Mouse (Mus musculus) CH12.LX (cell line): ENCODE data around the gene Prr12. TPM values are rescaled to one million over a fixed set of nuclear protein-coding genes. Genes with fewer than 3 reads are reported as not detected.

Source experiments
- DNase-seq: peaks from one replicate; pipeline ENCODE4 v3.0.0-alpha.2; 2013; ENCODE audit errors: extremely low read depth
- H3K27ac ChIP-seq: 2 replicates; pipeline ENCODE4 v1.5.1; 2012; ENCODE audit warnings: low read depth, mild to moderate bottlenecking, control low read depth, moderate library complexity; ENCODE audit not compliant: insufficient read depth
- H3K27me3 ChIP-seq: replicated peaks from 2 replicates; pipeline ENCODE3; 2012; ENCODE audit warnings: inconsistent platforms
- H3K36me3 ChIP-seq, 2 experiments: replicated peaks in 1 of 2; 2 replicates each; pipeline versions ENCODE3 to v1.6.1; 2012; ENCODE audit warnings: inconsistent platforms in 1 of 2, low read length in 1 of 2, mild to moderate bottlenecking in 1 of 2, mixed read lengths in 1 of 2, moderate library complexity in 1 of 2; ENCODE audit not compliant: control insufficient read depth in 1 of 2, insufficient read depth in 1 of 2
- H3K4me1 ChIP-seq, 2 experiments: 2 replicates each; pipeline ENCODE4 v1.6.1; 2012; ENCODE audit warnings: inconsistent platforms in 1 of 2, moderate library complexity in 1 of 2; ENCODE audit not compliant: insufficient read depth in 2 of 2, control insufficient read depth in 1 of 2
- H3K4me2 ChIP-seq: 2 replicates; pipeline ENCODE4 v1.6.1; 2012; ENCODE audit warnings: low read depth, mild to moderate bottlenecking, control low read depth; ENCODE audit not compliant: poor library complexity, insufficient read depth, severe bottlenecking
- H3K4me3 ChIP-seq, 3 experiments: fragments of 150-350 bp in 1 of 3; sonication (generic) in 1 of 3; replicated peaks in 1 of 3; 2 replicates each; pipeline versions ENCODE3 to v1.5.1; 2011 to 2012; ENCODE audit warnings: low read depth in 2 of 3, low read length in 2 of 3, mild to moderate bottlenecking in 2 of 3, moderate library complexity in 2 of 3, control low read depth in 1 of 3, improper control_type of control experiment in 1 of 3, inconsistent platforms in 1 of 3, mixed read lengths in 1 of 3; ENCODE audit not compliant: poor library complexity in 1 of 3
- H3K79me2 ChIP-seq: replicated peaks from 2 replicates; pipeline ENCODE4 v1.6.1; 2012; ENCODE audit warnings: mild to moderate bottlenecking, moderate library complexity; ENCODE audit not compliant: control insufficient read depth, poor library complexity, insufficient read depth, severe bottlenecking; ENCODE audit errors: extremely low read depth
- H3K9ac ChIP-seq: 2 replicates; pipeline ENCODE4 v1.6.1; 2012; ENCODE audit warnings: low read depth, mild to moderate bottlenecking, control low read depth, moderate library complexity; ENCODE audit not compliant: insufficient read depth
- H3K9me3 ChIP-seq: replicated peaks from 2 replicates; pipeline ENCODE3; 2012; ENCODE audit warnings: low read length, inconsistent platforms, mixed read lengths
- CHD1 ChIP-seq: IDR thresholded peaks from 2 replicates; pipeline ENCODE4 v1.6.1; 2012; ENCODE audit warnings: low read depth, low read length, improper control_type of control experiment, inconsistent platforms
- CTCF ChIP-seq, 2 experiments: IDR thresholded peaks in 1 of 2; conservative IDR thresholded peaks in 1 of 2; 2 replicates each; pipeline ENCODE4 v1.5.1; 2011 to 2012; ENCODE audit warnings: low read depth in 2 of 2, low read length in 2 of 2, improper control_type of control experiment in 1 of 2, inconsistent platforms in 1 of 2, mild to moderate bottlenecking in 1 of 2, moderate library complexity in 1 of 2
- E2F4 ChIP-seq: IDR thresholded peaks from 2 replicates; pipeline ENCODE4 v1.6.1; 2011; ENCODE audit warnings: low read depth, low read length, improper control_type of control experiment; ENCODE audit not compliant: insufficient replicate concordance
- EP300 ChIP-seq: IDR thresholded peaks from 2 replicates; pipeline ENCODE4 v1.6.1; 2011; ENCODE audit warnings: low read length, improper control_type of control experiment
- ETS1 ChIP-seq: conservative IDR thresholded peaks from 2 replicates; pipeline ENCODE4 v1.6.1; 2012; ENCODE audit warnings: low read depth, mild to moderate bottlenecking, inconsistent platforms, low read length, improper control_type of control experiment, moderate library complexity
- HCFC1 ChIP-seq: IDR thresholded peaks from 2 replicates; pipeline ENCODE4 v1.6.1; 2012; ENCODE audit warnings: low read depth, mild to moderate bottlenecking, inconsistent platforms, low read length, improper control_type of control experiment
- IRF4 ChIP-seq: IDR thresholded peaks from 2 replicates; pipeline ENCODE4 v1.6.1; 2014; ENCODE audit warnings: low read depth, mild to moderate bottlenecking, inconsistent platforms, low read length, improper control_type of control experiment
- JUND ChIP-seq: conservative IDR thresholded peaks from 2 replicates; pipeline ENCODE4 v1.6.1; 2011; ENCODE audit warnings: low read depth, low read length, improper control_type of control experiment
- KAT2A ChIP-seq: IDR thresholded peaks from 2 replicates; pipeline ENCODE4 v1.6.1; 2012; ENCODE audit warnings: low read length, improper control_type of control experiment, inconsistent platforms; ENCODE audit not compliant: insufficient replicate concordance
- MAX ChIP-seq: IDR thresholded peaks from 2 replicates; pipeline ENCODE4 v1.6.1; 2011; ENCODE audit warnings: low read length, improper control_type of control experiment
- MXI1 ChIP-seq: IDR thresholded peaks from 2 replicates; pipeline ENCODE4 v1.6.1; 2011; ENCODE audit warnings: mild to moderate bottlenecking, low read depth, low read length, improper control_type of control experiment
- MYC ChIP-seq: IDR thresholded peaks from 2 replicates; pipeline ENCODE4 v1.6.1; 2011; ENCODE audit warnings: low read depth, mild to moderate bottlenecking, improper control_type of control experiment, low read length
- NELFE ChIP-seq: IDR thresholded peaks from 2 replicates; pipeline ENCODE4 v1.6.1; 2011; ENCODE audit warnings: low read depth, low read length, improper control_type of control experiment
- NRF1 ChIP-seq: IDR thresholded peaks from 2 replicates; pipeline ENCODE4 v1.6.1; 2014; ENCODE audit warnings: low read depth, mild to moderate bottlenecking, inconsistent platforms, low read length, improper control_type of control experiment, moderate library complexity
- POLR2A ChIP-seq: IDR thresholded peaks from 2 replicates; pipeline ENCODE4 v1.6.1; 2011; ENCODE audit warnings: low read depth, mild to moderate bottlenecking, improper control_type of control experiment, low read length
- POLR2AphosphoS2 ChIP-seq: IDR thresholded peaks from 2 replicates; pipeline ENCODE4 v1.6.1; 2011; ENCODE audit warnings: low read depth, low read length, improper control_type of control experiment
- RAD21 ChIP-seq: IDR thresholded peaks from 2 replicates; pipeline ENCODE4 v1.6.1; 2011; ENCODE audit warnings: low read depth, mild to moderate bottlenecking, low read length, improper control_type of control experiment, moderate library complexity
- SIN3A ChIP-seq: IDR thresholded peaks from 2 replicates; pipeline ENCODE4 v1.6.1; 2012; ENCODE audit warnings: low read length, improper control_type of control experiment, inconsistent platforms
- UBTF ChIP-seq: IDR thresholded peaks from 2 replicates; pipeline ENCODE4 v1.6.1; 2012; ENCODE audit warnings: low read depth, mild to moderate bottlenecking, inconsistent platforms, low read length, improper control_type of control experiment, moderate library complexity
- ZMIZ1 ChIP-seq: IDR thresholded peaks from 2 replicates; pipeline ENCODE4 v1.6.1; 2012; ENCODE audit warnings: low read depth, mild to moderate bottlenecking, inconsistent platforms, low read length, improper control_type of control experiment
- ZNF384 ChIP-seq: IDR thresholded peaks from 2 replicates; pipeline ENCODE4 v1.6.1; 2012; ENCODE audit warnings: low read depth, low read length, improper control_type of control experiment, inconsistent platforms
- dilution Hi-C: fragments of 300-500 bp; cut with MboI; formaldehyde crosslinking; loops from 2 replicates; pipeline ENCODE4 v1.14.3; 2020; ENCODE audit warnings: low sequenced_read_pairs; ENCODE audit not compliant: extremely low pct_unique_long_range_greater_than_20kb, extremely low pct_ligation_motif_present
- in situ Hi-C: fragments of 300-500 bp; cut with MboI; formaldehyde crosslinking; loops from 3 replicates; pipeline ENCODE4 v1.14.3; 2019; ENCODE audit warnings: low sequenced_read_pairs, low pct_ligation_motif_present, low pct_unique_long_range_greater_than_20kb, mixed read lengths
- polyA plus RNA-seq: library from polyadenylated mRNA; unstranded; fragments of >175 nt; gene quantifications from 2 replicates; pipeline ENCODE4 v1.2.1, GENCODE M21; 2012; ENCODE audit warnings: low read depth; ENCODE audit not compliant: insufficient read length
- total RNA-seq, 2 experiments: library from RNA; depleted of rRNA; stranded (reverse); fragments of 300-350 nt in 1 of 2; fragments of >200 nt in 1 of 2; gene quantifications; 2 replicates each; pipeline ENCODE4 v1.2.3; 2012 to 2014

Prr12 gene
- total and polyA plus RNA-seq, 3 experiments, result 1.2 to 20.5 (median 6.5) TPM

DNA sequence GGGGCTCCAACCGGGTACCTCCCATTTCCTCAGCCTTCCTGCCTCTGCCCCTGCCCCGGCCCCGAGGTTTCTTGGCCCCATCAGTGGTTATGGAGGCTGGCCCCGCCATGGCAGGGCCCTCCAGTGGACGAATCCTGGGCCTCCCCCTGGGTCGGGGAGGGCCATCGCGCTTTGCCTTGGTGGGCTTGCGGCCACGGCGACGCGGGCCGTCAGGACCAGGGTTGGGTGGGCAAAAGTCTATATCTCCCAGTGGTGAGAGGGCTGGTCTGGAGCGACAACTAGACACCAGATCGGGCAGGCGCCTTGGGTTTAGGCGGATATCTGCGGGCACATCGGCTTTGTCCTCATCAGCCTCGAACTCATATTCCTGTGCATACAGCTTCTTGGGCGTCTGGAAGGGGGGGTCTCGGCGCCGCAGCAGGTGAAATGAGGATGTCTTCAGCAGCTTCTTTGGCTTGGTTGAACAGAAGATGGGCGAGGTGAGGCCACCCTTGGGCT lies 5.8 kb downstream of the Prr12 start:
- Histone ChIP-seq H3K27me3 (no peaks in the 10 kb centered on the region), H3K79me2 (peaks cover 5% of the 10 kb centered on the region), H3K4me1 (peaks cover 0 to 10% of the 10 kb centered on the region in 2 experiments; a peak in 2 of 4 replicates), H3K36me3 (peaks cover 72 to 76% of the 10 kb centered on the region in 2 experiments), H3K27ac (no peak overlapping the region), H3K9me3 (no peaks in the 10 kb centered on the region), H3K4me3 (no peak overlapping the region), H3K4me2 (no peak overlapping the region), H3K9ac (no peak overlapping the region)
- in situ Hi-C loops (loop anchor here (5.0 kb wide), 1 partner anchor 60 kb away; the partner anchor contains the start of gene Prmt1), dilution Hi-C loops (no loop called here)
- DNase-seq, result no peak
- TF ChIP-seq E2F4 (no peak), CHD1 (no peak), KAT2A (no peak), ZMIZ1 (no peak), ZNF384 (no peak), UBTF (no peak), IRF4 (no peak), NELFE (no peak), EP300 (no peak), CTCF (conservative IDR thresholded peaks at IDR 0.05 in 1 of 2, IDR thresholded peaks at IDR 0.05 in 1 of 2; ENCODE audit: low read depth in 2 of 2, low read length in 2 of 2) (no peak), ETS1 (no peak), SIN3A (no peak), POLR2AphosphoS2 (no peak), MAX (no peak), MXI1 (no peak), NRF1 (no peak), JUND (no peak), POLR2A (no peak), MYC (no peak), HCFC1 (no peak)

DNA sequence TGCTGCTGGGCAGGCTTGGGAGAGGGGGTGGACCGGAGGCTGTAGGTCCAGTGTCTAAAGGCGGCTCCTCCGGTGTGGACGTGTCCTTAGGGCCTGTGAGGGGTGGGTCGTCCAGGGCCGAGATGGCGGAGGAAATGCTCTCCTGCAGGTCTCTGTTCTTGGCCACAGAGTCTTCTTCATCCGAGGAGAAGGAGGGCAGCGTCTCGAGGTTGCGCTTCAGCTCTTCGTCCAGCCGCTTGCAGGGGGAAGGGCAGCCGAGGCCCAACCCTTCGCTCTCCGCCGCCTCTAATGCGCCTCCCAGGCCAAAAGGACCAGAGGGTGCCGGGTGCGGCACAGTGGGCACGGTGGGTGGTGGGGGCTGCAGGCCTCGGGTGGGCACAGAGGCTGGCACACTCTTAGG lies 6.9 kb downstream of the Prr12 start:
- Histone ChIP-seq H3K4me3 (no peak overlapping the region), H3K79me2 (peaks cover 5% of the 10 kb centered on the region), H3K9me3 (no peaks in the 10 kb centered on the region), H3K9ac (no peak overlapping the region), H3K4me2 (no peak overlapping the region), H3K36me3 (peaks cover 80 to 87% of the 10 kb centered on the region in 2 experiments), H3K27me3 (no peaks in the 10 kb centered on the region), H3K4me1 (peaks cover 0 to 7% of the 10 kb centered on the region in 2 experiments; a peak in 2 of 4 replicates), H3K27ac (no peak overlapping the region)
- in situ Hi-C loops, result loop anchor here (5.0 kb wide), 1 partner anchor 58 kb away; the partner anchor contains the start of gene Prmt1
- no peak for DNase-seq
- TF ChIP-seq POLR2A, result no peak
- TF ChIP-seq RAD21, result no peak
- dilution Hi-C loops, result no loop called here
